Mouse (Mus musculus): ENCODE measurements around the gene Itga2b.

Itga2b gene

GRCm38 (mm10) chr11:102437120-102438061, 32.5 kb downstream of the Itga2b start:
- intact Hi-C loops (cut with DNase I), result no loop called here

DNA sequence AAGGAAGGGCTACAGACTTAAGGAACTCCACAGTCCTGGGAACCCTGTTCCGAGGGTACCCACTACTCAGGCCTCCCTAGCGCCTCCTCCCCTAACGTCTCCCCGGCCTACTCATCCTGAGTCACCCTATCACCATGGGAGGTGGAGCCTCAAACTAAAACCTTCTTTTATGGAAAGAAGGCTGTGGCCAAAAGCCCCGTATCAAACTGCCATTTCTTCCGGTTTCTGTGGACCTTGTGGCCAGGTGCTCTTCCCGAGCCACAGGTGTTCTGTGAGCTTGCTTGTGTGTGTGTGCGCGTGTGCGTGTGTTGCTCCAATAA, 33.5 kb downstream of the Itga2b start:
- intact Hi-C loops (cut with DNase I), result no loop called here

DNA sequence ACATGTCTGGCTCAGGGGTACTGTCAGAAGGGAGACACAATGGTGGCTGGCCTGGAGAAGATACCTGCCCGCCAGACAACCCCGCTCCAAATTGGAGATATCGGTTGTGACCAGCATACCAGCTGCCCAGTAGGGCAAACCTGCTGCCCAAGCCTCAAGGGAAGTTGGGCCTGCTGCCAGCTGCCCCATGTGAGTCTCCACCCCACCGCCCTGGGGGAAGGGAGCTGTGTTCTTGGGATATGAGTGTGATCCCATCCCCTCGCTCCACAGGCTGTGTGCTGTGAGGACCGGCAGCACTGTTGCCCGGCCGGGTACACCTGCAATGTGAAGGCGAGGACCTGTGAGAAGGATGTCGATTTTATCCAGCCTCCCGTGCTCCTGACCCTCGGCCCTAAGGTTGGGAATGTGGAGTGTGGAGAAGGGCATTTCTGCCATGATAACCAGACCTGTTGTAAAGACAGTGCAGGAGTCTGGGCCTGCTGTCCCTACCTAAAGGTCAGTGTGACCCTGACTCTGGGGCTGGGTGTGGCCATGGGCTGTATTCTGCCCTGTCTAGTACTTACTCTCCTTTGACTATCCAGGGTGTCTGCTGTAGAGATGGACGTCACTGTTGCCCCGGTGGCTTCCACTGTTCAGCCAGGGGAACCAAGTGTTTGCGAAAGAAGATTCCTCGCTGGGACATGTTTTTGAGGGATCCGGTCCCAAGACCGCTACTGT, 34.0 kb downstream of the Itga2b start:
- intact Hi-C loops (cut with DNase I), result loop anchor here (2.0 kb wide), 1 partner anchor 127 kb away; no protein-coding TSS in a partner anchor

DNA sequence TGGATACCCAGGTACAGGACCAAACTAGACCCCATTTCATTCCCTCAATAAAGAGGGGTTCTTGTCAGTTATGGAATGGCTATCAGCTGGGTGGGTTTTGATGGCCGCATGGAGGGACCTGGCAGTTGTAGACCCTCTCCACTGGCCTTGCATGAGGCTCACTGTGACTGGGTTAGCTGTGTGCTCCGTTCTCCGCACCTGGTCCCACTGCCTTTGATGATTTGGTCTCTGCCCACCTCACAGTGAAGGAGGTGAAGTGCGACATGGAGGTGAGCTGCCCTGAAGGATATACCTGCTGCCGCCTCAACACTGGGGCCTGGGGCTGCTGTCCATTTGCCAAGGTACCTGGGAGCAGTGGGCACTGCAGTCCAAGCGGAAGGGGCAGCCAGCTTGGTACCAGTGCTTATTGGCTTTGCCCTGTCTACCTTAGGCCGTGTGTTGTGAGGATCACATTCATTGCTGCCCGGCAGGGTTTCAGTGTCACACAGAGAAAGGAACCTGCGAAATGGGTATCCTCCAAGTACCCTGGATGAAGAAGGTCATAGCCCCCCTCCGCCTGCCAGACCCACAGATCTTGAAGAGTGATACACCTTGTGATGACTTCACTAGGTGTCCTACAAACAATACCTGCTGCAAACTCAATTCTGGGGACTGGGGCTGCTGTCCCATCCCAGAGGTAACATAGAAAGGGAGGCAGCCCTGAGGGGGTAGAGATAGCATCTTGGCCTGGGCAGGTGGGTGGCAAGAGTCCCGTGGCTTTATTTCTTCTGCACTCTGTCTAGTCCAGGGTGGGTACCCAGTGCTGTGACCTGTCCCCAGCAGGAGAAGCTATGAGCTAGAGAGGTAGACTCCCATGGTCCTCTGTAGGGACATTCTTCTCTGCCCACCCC, 34.9 kb downstream of the Itga2b start:
- intact Hi-C loops (cut with DNase I), result loop anchor here (2.0 to 5.0 kb wide), 2 partner anchors 126 to 288 kb away; partner anchors contain the start of gene Nags

DNA sequence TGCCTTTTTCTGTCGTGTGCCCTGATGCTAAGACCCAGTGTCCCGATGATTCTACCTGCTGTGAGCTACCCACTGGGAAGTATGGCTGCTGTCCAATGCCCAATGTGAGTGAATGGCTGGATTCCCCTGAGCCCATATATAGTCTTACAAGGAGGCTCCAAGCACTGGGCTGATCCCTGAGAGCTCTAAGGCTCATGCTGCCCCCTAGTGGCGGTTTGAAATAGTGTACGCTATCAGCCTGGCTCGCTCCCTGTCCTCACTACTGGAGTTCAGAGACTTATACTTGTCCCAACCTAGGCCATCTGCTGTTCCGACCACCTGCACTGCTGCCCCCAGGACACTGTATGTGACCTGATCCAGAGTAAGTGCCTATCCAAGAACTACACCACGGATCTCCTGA, 35.5 kb downstream of the Itga2b start:
- intact Hi-C loops (cut with DNase I), result loop anchor here (2.0 to 5.0 kb wide), 2 partner anchors 126 to 287 kb away; partner anchors contain the start of gene Nags

GRCm38 (mm10) chr11:102433866-102434265, 36.1 kb downstream of the Itga2b start:
- intact Hi-C loops (cut with DNase I), result loop anchor here (2.0 to 5.0 kb wide), 2 partner anchors 125 to 287 kb away; partner anchors contain the start of gene Nags

GRCm38 (mm10) chr11:102432896-102433295, 37.0 kb downstream of the Itga2b start:
- intact Hi-C loops (cut with DNase I), result loop anchor here (5.0 kb wide), 1 partner anchor 286 kb away; the partner anchor contains the start of gene Nags

DNA sequence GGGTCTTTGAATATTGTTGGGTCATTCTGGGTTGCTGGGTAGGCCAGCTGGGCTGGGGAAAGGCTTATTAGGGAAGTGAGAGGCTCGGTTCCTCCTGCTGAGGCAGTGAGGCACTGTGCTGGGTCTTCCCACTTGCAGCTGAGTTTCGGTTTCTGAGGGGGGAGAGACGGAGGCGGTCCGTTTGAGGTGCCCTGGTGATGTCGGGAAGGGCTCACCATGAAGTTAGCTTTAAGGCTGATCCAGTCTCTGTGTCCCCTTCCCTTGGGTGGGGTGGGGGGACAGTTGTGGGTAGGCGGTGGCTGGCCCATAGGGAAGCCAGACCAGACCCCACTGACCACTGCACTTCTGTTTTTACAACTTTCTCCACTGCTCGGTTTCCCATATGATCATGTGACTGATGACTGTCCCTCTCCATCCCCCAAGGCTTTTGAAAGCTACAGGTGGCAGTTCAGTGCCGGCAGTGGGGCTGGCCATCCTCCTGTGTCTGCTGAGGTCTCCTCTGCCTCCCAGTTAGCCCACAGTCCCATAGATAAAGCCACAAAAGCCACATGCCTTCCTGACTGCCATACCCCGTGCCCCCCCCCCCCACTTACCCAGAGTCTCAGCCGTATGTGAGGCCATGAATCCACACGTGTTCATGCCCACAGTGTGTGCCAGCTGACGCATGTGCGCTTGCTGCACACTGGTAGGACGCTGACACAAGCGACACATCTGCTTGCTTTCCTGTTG, 37.6 kb downstream of the Itga2b start:
- intact Hi-C loops (cut with DNase I), result loop anchor here (5.0 kb wide), 1 partner anchor 285 kb away; the partner anchor contains the start of gene Nags

- intact Hi-C loops (cut with DNase I), result loop anchor here (5.0 kb wide), 1 partner anchor 284 kb away; the partner anchor contains the start of gene Nags
Measured at GRCm38 (mm10) chr11:102431728-102432114, 38.2 kb downstream of the Itga2b start.

- intact Hi-C loops (cut with DNase I), result loop anchor here (5.0 kb wide), 1 partner anchor 284 kb away; the partner anchor contains the start of gene Nags
Measured at GRCm38 (mm10) chr11:102431018-102431645, 38.8 kb downstream of the Itga2b start.

DNA sequence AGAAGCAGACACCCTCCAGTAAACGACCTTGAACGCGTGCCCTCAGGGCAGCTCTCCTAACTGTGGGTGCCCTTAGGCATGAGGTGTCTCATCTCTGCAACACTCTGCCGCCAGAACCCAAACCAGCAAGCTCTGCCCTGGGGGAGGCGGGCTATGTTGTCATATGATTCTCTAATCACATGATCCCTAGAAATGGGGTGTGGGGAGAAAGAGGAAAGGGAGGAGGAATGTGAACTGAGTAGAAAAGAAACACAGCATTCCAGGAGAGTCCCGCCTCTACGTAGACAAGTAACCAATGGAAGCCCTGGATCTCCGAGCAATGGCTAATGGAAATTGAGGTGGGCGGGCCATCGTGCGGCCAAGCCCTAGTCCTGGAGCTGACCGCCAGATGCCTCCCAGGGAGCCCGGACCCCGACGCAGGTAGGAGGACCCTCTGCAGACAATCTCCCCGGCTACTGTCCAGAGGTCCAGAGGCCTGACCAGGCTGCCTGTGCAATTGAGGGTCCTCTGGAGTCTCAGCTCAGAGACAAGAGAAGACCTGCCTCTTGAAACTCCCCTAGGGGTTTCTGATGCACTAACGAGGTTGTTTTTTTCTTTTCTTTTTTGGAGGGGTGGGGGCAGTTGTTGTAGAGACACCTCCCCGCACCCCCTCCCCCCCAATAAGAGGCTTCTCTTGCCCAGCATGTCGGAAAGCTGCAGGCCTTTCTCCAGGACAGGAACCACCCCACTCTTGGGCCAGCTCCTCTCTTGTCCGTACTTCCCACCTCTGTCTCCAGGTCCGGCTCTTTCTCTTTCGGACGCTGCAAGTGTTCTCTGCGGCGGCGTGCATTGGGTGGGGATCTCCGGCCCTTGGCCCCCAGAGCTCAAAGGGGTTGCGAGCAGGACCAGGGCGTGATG, 39.6 kb downstream of the Itga2b start, which contains the start of gene Grn:
TSS of gene Grn (plus strand) at position 195 of the 897 bp plus-strand sequence.
- intact Hi-C loops (cut with DNase I), result loop anchor here (5.0 kb wide), 1 partner anchor 283 kb away; the partner anchor contains the start of gene Nags

DNA sequence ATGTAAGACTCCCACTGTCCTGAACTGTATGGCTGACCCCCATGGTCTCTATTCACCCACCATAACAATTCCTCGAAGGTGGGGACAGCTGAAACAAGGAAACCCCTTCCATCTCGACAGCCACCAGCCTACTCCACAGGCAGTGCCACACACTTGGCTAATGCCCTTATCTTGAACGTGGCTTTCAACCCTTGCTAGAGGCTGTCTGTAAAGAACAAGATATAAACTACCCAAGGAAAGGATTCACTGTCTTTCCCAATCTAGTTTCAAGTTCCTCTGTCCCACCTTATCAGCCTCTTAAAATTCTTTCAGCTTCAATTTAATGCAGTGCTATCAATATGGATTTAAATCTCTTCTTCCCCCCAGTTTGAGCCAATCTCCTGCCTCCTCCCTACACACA, 40.4 kb downstream of the Itga2b start:
- intact Hi-C loops (cut with DNase I), result no loop called here

- intact Hi-C loops (cut with DNase I), result no loop called here
Measured at GRCm38 (mm10) chr11:102428981-102429540, 40.9 kb downstream of the Itga2b start.

DNA sequence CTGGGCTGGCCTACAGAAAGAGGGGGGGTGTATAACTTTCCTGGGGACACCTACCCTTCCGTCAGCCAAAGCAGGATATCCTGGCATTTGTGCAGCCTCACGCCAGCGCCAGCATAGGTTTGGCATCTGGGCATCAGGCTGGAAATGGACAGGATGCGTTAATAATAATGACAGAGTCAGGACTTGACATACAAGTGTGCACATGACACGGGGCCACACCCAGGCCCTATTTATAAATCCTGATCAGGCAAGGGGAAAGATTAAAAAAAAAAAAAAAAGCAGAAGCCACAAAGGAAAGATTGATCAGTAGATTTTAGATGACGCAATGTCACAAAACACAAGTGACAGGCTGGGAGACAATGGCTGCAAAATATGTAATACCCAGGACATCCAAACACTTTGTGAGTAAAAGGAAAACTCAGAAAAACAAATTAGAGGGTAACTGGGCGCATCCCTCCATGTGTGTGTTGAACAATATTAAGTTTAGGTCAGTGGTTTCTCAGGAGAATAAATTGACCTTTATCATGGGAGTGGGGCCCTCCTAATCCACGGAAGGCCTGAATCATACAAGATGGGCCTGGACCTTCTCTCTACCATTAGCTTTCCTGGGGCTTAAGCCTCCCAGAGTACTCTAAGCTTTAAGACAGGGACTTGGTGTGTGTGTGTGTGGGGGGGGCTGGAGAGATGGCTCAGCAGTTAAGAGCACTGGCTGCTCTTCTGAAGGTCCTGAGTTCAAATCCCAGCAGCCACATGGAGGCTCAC, 44.2 kb downstream of the Itga2b start:
- intact Hi-C loops (cut with DNase I), result no loop called here

DNA sequence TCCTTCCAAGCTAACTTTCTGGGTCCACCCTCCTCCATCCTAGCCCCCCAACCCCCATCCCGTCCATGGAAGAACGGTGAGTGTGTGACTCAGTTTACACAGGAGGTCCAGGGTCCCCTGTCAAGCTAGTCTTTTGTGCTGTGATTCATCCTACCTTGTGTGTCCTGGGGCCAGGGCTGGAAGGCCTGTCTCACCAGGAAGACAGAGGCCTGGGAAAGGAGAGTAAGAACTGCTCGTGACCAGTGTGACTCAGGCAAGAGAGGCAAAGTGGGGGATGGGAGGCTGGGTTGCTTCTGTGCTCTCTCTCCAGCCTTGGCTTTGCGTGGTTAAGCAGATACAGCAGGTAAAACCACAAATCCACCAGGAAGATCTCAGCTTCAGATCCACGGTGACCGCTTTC, 45.3 kb downstream of the Itga2b start:
- intact Hi-C loops (cut with DNase I), result no loop called here

- intact Hi-C loops (cut with DNase I), result no loop called here
Measured at GRCm38 (mm10) chr11:102421559-102421958, 48.4 kb downstream of the Itga2b start.

DNA sequence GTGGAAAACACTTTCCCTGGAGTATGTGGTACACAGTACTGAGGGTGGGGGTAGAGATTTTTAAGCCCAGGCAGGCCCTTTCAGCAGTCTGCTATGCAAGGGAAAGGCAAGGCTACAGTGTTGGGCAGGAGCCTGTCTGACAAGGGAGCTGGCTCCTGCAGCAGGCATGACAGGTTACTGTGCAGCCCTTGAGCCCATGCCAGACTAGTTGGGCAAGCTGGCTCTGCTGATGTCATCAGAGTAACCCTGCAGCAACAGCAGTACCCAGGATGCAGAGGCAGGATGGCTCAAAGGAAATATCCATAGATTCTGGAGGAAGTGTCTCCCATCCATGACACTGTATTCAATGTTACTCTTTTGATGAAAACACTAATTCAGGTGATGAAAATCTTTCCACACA, 51.0 kb downstream of the Itga2b start:
- intact Hi-C loops (cut with DNase I), result no loop called here
